Mouse (Mus musculus): ENCODE data around the gene Fkbp2.

The Fkbp2 gene

DNA sequence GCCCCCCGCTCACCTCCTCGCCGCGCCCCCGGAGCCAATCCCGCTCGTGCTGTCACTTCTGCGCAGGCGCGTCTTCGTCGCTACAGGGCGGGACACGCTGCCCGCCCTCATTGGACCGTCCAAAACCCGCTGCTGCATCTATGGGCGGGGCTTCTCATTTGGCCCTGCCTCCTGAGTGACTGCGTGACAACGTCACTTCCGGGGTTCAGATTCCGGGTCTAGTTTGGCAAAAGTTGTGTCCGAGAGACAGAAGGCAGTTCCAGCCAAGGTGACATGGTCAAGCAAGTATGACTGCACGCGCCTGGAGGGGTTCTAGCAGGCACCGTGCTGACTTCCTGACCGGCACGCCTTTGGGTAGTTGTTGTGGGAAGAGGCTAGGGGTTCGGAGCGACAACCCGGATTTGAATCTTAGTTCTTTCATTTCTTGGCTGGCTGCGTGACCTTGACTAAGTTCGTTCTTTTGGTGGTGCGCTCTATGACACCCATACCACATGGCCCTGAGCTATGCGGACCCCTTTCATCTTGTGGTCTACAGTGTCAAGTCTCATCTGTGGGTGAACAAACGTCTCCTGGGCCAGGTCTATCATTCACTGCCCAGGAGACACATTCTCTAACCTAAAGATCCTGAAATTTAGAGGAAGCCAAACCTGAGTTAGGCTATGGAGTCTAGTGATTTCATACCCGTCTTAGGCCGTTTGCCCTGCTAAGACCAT lies at the start of gene Fkbp2:
Fkbp2 (minus strand) TSS at position 121 of the 713 bp plus-strand sequence.
- peak; percentile 99 to 100 for DNase-seq

GRCm38 (mm10) chr19:7029531-7029930 lies 49.2 kb upstream of the Fkbp2 start:
- DNase-seq, result no peak

GRCm38 (mm10) chr19:7020224-7020641 lies 39.9 kb upstream of the Fkbp2 start:
- peak; percentile 80 to 83 for DNase-seq

DNA sequence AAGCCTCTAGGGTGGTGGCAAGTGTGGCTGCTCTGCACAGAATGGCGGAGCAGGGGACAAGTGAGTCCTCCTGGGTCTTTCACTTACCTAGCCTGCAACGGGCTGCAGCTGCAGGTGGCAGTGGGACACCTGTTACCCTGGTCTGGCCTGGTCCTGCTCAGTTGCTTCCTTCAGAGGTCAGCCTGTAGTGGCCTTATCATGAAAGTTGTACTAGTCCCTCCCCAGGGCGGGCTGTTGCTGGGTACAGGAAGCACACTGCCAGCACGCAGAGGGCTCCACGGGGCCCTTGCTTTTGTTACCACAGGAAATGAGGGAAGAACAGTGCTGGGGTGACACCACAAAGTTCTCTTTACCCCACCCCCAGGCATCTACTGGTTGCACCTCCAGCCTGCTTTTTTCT lies 38.9 kb upstream of the Fkbp2 start, which contains the start of gene Fermt3:
Fermt3 (minus strand) TSS at position 279 of the 400 bp plus-strand sequence.
- no peak for DNase-seq

DNA sequence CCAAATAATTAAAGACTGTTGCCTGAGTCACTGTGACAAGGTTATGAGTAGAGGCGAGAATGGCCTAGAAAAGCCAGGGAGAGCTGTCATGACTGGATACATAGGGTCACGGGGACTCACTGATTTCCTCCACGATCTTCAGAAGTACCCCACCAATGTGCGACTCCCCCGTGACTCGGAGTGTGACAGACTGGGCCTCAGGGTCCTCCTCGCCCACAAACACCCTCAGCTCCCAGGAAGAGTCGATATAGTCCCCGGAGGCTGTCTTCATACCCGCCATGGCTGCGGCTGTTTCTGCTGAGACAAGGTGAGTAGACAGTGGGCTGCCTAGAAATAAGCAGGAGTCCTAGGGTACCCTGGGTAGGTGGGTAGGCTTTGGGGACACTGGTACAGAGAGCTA lies 38.2 kb upstream of the Fkbp2 start:
- no peak for DNase-seq

DNA sequence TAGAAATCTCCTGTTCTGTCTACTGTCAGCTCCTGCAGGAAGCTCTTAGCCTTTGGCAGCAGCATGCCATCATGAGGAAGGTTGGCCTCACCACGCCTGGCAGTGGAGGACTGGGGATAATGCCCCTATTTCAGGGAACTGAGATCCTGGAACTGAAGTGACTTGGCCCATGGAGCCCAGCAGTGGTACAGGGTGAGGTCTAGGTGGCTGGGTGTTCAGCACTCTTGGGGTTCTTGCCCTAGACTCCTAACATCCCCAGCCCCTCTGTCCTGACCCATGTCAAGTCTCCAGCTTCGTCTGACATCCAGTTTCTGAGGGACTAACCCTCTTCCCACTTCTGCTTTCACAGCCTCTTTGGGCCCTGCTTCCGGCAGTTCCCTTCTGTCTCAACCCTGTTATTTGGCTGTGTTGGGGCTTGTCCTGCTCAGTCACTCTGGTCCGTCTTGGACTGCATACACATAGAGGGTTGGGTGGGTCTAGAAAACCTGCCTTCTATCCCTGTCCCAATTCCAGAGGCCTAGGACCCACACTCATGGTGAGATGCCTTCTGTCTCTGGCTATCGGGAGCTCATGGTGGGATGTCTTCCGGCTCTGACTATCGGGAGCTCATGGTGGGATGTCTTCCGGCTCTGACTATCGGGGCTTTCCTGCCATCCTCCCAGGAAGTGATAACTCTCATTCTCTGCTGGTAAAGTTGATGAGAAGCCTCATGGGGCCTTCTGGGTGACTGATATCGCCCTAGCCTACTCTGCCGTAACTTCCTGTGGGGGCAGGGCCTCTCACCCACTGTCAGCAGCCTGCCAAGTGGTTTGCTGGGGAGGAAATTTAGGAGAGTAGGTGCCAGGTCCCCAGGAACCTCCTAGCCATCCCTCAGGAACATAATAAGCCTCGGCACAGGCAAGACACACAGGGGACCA lies 37.5 kb upstream of the Fkbp2 start:
- no peak for DNase-seq

- DNase-seq, result peak; percentile 83
Measured at GRCm38 (mm10) chr19:7014481-7015135, 34.3 kb upstream of the Fkbp2 start.

DNA sequence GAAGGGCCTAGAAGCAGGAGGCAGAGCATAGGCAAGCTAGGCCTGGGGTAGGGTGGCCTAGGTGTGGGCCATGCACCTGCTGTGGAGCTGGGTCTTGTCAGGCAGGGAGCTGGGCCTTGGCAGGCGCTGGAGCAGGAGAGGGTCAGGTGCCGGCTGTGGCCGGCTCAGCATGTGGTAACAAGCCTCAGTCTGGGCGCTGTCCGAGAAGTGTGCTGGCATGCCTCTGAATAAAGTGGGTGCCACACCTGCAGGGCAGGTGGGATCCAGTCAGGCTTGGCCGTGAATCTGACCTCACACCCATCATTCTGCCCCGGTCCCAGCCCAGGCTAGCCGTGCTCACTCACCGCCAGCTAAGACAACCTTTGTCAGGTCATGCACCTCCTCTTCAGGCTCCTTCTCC lies 33.7 kb upstream of the Fkbp2 start:
- no peak for DNase-seq

DNA sequence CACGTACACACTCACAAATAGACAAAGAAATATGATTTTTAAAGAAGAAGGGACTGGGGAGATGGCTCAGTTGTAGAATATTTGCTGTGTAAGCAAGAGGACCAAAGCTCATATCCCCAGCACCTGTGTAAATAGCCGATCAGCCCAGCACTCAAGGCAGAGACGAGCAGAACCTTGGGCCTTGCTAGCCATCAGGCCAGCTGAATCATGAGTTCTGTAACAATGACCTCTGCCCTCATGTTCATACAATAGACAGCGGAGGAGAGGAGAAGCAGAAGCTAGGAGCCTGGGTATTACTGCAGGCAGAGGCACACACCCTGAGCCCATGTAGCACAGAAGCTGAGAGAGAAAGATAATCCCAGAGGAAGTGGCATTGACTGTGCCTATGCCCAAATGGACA lies 32.1 kb upstream of the Fkbp2 start:
- no peak for DNase-seq

- no peak for DNase-seq
Measured at GRCm38 (mm10) chr19:7006892-7007593, 26.7 kb upstream of the Fkbp2 start.

DNA sequence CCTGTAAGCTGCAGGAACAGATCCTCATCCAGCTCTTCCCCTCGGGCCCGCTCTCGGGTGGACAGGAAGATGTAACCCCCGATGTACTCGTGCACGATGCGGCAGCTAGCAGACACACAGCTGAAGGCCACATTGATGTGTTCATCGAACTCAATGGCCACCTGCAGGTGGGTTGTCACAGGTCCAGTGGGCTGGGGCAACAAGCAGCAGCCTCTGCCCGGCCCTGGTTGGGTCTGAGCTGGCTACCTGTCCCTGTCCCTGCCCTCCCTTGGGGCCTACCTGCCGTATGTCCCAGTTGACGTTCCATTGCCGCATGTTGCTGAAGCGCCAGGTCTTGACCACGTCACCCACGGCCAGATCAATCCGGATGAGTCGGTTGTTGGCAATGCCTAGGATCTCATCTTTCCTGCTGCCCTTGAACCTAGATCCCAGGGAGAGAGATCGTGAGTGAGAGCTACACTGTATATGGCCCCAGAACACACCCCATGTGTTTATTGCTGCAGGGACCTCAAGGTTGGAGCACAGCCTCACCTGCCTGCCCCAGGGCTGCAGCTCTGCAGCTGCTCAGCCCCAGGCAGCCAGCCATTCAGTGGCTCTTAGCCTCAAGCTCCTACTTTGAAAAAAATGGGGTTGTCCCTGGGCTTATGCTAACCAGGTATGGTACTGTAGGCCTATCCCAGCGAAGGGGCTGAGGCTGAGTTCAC lies 19.2 kb upstream of the Fkbp2 start:
- no peak for DNase-seq

DNA sequence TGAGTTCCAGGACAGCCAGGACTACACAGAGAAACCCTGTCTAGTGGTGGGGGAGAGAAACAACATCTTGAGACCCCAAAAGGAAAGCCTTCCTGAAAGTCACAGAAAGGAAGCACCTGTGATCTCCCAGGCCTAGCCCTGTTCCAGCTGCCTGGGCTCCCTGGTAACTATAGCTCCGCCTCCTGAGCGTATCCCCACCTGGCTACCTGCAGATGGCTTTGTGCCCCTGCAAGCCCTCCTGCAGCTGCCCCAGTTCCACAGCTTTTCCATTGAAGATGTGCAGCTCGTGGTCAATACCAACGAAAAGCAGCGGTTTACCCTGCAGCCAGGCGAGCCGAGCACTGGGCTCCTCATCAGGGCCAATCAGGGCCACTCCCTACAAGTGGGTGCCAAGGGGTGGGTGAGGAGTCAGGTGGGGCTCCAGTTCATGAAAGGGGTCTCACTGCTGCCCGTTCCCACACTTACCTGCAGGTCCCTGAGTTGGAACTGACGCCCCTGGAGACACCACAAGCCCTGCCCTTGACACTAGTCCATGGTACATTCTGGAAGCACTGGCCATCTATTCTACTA lies 17.5 kb upstream of the Fkbp2 start:
- DNase-seq, result no peak

GRCm38 (mm10) chr19:6996006-6996405 lies 15.7 kb upstream of the Fkbp2 start, which contains the start of the genes Nudt22 and Trpt1:
Gene Nudt22, minus strand, starts transcription at chr19:6996117.
Gene Trpt1, plus strand, starts transcription at chr19:6996131.
- peak; percentile 92 to 93 for DNase-seq

- DNase-seq, result peak; percentile 78 to 80
Measured at GRCm38 (mm10) chr19:6995255-6995991, 15.1 kb upstream of the Fkbp2 start.

- DNase-seq, result no peak
Measured at GRCm38 (mm10) chr19:6994489-6994888, 14.2 kb upstream of the Fkbp2 start.

GRCm38 (mm10) chr19:6994002-6994401 lies 13.7 kb upstream of the Fkbp2 start:
- no peak for DNase-seq

DNA sequence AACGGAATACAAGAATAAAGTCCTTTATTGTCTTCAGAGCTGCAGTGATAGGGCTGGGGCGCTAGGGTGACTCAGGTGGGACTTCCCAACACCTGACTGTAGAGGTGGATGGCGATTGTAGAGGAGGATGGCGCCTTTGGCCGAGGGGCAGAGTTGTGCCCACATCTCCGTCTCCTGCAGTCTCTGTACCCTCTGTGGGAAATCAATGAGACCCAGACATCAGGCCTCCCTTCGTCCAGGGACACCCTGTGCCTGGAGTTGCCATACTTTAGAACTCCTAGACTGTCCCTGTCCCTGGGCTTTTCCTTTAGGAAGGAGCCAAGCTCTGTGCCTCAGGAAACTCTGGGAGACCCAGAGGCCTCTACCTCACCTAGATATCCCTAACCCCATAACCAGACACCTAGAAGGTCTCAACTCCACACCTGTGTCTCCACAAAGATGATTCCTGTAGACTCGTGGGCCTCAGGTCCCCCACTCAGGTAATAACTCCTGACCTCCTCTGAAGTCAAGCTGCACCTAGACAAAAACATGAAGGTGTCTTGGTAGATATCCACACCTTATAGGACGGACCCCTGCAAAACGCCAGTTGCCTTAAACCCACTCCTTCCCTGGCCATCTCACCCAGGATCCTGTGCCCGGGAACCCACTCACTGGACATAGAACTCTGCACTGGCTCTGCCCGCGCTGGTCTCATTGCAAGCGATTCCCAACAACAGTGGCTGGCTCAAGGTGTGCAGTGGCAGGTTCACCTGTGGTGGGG lies 12.9 kb upstream of the Fkbp2 start:
- DNase-seq, result no peak

DNA sequence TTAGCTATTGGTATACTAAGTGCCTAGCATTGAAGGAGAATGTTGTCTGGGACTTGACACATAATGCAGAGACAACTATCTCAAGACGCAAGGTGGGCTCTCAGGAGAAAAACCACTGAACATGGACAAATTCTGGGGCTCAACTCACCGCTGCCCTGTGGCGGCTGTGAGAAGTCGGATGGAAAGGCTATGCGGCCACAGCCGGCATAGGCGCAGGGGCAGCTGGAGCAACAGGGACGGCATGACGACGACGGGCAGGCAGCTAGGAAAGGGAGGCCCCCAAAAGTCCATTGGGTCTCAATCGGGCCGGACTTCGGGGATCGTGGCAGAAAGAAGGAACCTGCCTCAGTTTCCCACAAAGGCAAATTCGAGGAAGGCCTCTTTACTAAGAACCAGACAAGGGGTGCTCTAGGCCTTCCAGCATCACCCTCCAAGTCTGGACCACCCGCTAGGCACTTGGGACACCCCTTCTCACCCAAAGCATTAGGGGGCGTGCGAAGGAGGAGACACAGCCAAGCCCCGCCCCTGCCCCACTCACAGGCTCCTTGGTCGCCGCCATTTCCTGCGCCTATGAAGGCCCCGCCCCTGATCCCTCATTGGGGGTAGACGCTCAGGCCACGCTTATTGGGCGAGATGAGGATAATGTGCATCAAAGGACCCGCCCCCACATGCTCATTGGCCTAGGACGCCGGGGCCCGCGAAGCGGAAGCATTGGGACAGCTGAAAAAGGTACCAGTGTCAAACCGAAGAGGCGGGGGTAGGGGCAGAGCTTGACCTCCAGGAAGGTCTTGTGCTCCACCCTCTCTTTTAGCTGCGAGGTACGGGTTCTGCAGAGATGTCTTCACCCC lies 11.9 kb upstream of the Fkbp2 start, which contains the start of gene Dnajc4:
Dnajc4 (minus strand) TSS at position 562 of the 848 bp plus-strand sequence.
- DNase-seq, result peak; percentile 98 to 99

GRCm38 (mm10) chr19:6991166-6991565 lies 10.9 kb upstream of the Fkbp2 start:
- DNase-seq, result peak in 1 of 2 experiments; percentile 4
